Mouse (Mus musculus) forebrain, embryonic 11.5 days (tissue): ENCODE results near the gene Ap1m2. TPM values are rescaled to one million over a fixed set of nuclear protein-coding genes. Genes with fewer than 3 reads are reported as not detected.
A peak's percentile ranks its signal among the peaks of the same experiment; 100 is the strongest.

Experiments used
- ATAC-seq: fragments of 200-750 bp; cut with Nextera tagmentation; replicated peaks from 2 replicates; pipeline ENCODE4 v1.8.0; 2017; ENCODE audit warnings: moderate TSS enrichment; ENCODE audit not compliant: low FRiP score
- DNase-seq: peaks from one replicate; pipeline ENCODE4 v3.0.0-alpha.2; 2017; ENCODE audit warnings: low spot score
- H3K27ac ChIP-seq: fragments of 300-500 bp; sonication (generic); 2 replicates; pipeline ENCODE4 v1.5.1; 2014; ENCODE audit warnings: low read depth, low read length
- H3K27me3 ChIP-seq: fragments of 300-500 bp; sonication (generic); 2 replicates; pipeline ENCODE4 v1.6.1; 2014; ENCODE audit warnings: mild to moderate bottlenecking, low read length, mixed read lengths; ENCODE audit not compliant: control insufficient read depth, insufficient read depth
- H3K36me3 ChIP-seq: fragments of 300-500 bp; sonication (generic); 2 replicates; pipeline ENCODE4 v1.6.1; 2014; ENCODE audit warnings: mild to moderate bottlenecking, low read length, moderate library complexity, mixed read lengths; ENCODE audit not compliant: control insufficient read depth, insufficient read depth
- H3K4me1 ChIP-seq: fragments of 300-500 bp; sonication (generic); replicated peaks from 2 replicates; pipeline ENCODE4 v1.6.1; 2014; ENCODE audit warnings: low read length, mixed read lengths; ENCODE audit not compliant: control insufficient read depth, insufficient read depth
- H3K4me2 ChIP-seq: fragments of 300-500 bp; sonication (generic); 2 replicates; pipeline ENCODE4 v1.6.1; 2014; ENCODE audit warnings: low read depth, mild to moderate bottlenecking, low read length, moderate library complexity, mixed read lengths; ENCODE audit not compliant: severe bottlenecking
- H3K4me3 ChIP-seq: fragments of 300-500 bp; sonication (generic); 2 replicates; pipeline ENCODE4 v1.5.1; 2014; ENCODE audit warnings: low read depth, low read length
- H3K9ac ChIP-seq: fragments of 300-500 bp; sonication (generic); 2 replicates; pipeline ENCODE4 v1.6.1; 2014; ENCODE audit warnings: low read length
- H3K9me3 ChIP-seq: fragments of 300-500 bp; sonication (generic); 2 replicates; pipeline ENCODE4 v1.6.1; 2016; ENCODE audit warnings: low read length, mixed read lengths; ENCODE audit not compliant: control insufficient read depth
- WGBS: fragments of 180-500 bp; shearing (Covaris S2); extraction: QIAGEN DNeasy Blood & Tissue Kit; methylation state at CpG from one replicate; pipeline ENCODE4 v1.1.7; 2014; 5-methylcytosine and 5-hydroxymethylcytosine counted together
- polyA plus RNA-seq: library from polyadenylated mRNA; unstranded; fragments of >200 nt; fragmentation: Nextera tagmentation; extraction: Ambion mirVana; gene quantifications from 2 replicates; pipeline ENCODE4 v1.2.1, GENCODE M21; 2014

Gene Ap1m2
- polyA plus RNA-seq, 1 experiment from 2014 or later, result 2.6 TPM

DNA sequence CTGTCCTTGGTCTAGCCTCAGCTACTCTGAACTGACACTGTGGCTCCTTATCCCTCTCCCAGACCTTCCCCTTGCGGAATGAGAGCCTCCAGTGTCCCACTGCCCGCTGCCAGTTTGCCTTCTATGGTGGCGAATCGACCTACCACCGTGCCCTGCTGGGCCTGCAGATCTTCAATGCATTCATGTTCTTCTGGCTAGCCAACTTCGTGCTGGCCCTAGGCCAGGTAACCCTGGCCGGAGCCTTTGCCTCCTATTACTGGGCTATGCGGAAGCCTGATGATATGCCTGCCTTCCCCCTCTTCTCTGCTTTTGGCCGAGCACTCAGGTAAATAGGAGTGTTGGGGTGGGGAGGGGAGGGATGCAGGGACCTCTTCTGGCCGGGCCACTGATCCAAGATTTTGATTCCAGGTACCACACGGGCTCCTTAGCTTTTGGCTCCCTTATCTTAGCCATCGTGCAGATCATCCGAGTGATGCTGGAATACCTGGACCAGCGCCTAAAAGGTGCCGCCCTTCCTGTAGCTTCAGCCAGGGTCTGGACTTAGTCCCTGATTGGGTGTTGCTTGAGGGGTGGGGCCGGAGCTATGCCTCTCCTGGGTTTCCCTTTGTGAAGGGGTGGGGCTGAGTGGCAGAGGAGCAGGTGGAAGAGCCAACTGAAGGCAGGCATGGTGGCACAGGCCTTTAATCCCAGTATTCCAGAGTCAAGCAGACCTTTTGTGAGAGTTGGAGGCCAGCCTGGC lies 34.7 kb upstream of the Ap1m2 start:
- no peak for DNase-seq
- 70% methylated on average over 16 of the region's 16 CpGs for WGBS
- H3K36me3 ChIP-seq, result no peaks in the 10 kb centered on the region; the same call in none of the 2 replicates

DNA sequence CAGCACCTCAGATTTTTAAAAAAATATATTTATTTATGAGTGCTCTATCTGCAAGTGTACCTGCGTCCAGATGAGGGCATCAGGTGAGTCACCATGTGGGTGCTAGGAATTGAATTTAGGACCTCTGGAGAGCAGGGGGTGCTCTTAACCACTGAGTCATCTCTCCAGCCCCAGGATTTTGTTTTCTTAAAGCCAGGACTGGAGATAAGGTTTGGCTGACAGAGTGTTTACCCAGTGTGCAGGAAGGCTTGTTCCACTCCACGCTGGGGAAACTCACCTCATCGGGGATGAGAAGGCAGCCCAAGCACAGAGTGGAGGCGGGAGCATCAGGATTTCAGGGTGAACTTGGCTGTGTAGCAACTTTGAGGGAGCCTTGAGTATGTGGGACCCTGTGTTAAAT lies 28.3 kb upstream of the Ap1m2 start:
- Histone ChIP-seq H3K4me1 (no peaks in the 10 kb centered on the region), H3K9ac (no peak overlapping the region), H3K27me3 (no peaks in the 10 kb centered on the region), H3K9me3 (no peaks in the 10 kb centered on the region), H3K36me3 (no peaks in the 10 kb centered on the region), H3K27ac (no peak overlapping the region), H3K4me2 (no peak overlapping the region), H3K4me3 (no peak overlapping the region)
- WGBS, result 85% methylated on average over 4 of the region's 4 CpGs
- DNase-seq (no peak), ATAC-seq (no peak)

More for the DNA sequence above, 34.7 kb upstream of the Ap1m2 start:
- Histone ChIP-seq H3K4me2 (no peak overlapping the region), H3K9me3 (no peaks in the 10 kb centered on the region), H3K4me1 (no peaks in the 10 kb centered on the region), H3K9ac (no peak overlapping the region), H3K27me3 (no peaks in the 10 kb centered on the region), H3K27ac (no peak overlapping the region), H3K4me3 (no peak overlapping the region)
- no peak for ATAC-seq

DNA sequence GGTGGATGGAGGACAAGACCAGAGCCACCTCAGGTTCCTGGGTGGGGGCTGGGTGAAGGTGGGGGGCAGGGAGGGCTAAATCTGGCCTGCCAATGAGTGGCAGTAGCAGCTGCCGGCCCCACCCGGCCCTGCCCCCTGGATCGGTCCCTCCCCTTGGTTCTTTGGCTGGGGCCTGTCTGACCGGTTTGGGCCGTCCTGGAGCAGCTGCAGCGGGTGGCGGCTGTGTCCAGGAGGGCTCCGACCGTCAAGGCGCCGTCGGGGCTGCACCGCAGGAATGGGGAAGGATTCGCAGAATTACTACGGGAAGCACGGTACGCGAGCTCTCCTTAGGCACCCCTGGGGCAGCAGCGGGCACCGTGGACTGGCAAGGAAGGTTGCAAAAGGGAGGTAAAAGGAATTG lies 25.5 kb upstream of the Ap1m2 start:
- Histone ChIP-seq H3K27me3 (no peaks in the 10 kb centered on the region), H3K4me2 (no peak overlapping the region), H3K36me3 (no peaks in the 10 kb centered on the region), H3K4me1 (no peaks in the 10 kb centered on the region), H3K9me3 (no peaks in the 10 kb centered on the region), H3K9ac (no peak overlapping the region), H3K4me3 (no peak overlapping the region), H3K27ac (no peak overlapping the region)
- 14% methylated on average over 19 of the region's 20 CpGs for WGBS
- ATAC-seq (no peak), DNase-seq (no peak)

DNA sequence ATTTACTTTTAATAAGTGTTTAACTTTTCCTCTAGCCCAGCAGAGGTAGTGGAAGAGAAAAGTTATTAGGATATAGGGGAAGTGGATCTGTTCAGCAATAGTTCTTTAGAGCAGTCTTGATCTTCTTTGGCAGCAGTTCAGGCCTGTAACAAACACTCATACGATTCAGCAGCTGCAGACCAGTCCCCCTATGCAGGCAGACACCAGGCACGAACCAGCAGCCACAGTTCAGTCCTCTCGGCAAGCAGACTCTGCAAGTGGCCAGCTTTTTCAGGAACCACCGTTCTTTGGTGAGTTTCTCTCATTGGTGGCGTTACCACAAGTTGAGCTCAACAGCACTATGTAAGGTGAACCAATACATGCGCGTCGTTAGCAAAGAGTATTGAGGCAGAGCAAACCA lies 24.4 kb upstream of the Ap1m2 start:
- no peak overlapping the region for H3K9ac ChIP-seq
- H3K36me3 ChIP-seq, result no peaks in the 10 kb centered on the region
- no peak overlapping the region for H3K4me3 ChIP-seq
- ATAC-seq (no peak), DNase-seq (no peak)
- H3K27me3 ChIP-seq, result no peaks in the 10 kb centered on the region
- no peak overlapping the region for H3K27ac ChIP-seq
- 85% methylated on average over 8 of the region's 8 CpGs for WGBS
- no peaks in the 10 kb centered on the region for H3K4me1 ChIP-seq
- H3K9me3 ChIP-seq, result no peaks in the 10 kb centered on the region
- H3K4me2 ChIP-seq, result no peak overlapping the region

DNA sequence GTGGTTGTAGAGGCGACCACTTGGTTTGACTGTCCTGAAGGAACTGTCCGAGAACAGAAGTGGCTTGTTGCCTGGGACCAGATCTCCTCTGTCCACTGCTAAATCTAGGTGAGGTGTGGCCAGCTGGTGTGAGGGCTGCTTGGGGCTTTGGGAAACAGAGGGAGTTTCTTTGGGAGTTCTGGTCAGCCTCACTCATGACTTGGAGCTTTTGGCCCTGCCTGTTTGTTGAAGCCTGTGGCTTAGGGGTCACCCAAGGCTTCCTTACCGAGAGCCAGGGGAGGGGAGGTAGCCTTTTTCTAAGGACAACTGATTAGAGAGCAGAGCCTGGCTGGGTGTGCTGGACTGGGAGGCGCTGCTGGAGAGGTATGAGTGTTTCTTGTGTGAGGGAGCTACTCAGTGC lies 23.3 kb upstream of the Ap1m2 start:
- WGBS, result 80% methylated on average over 4 of the region's 4 CpGs
- Histone ChIP-seq H3K4me3 (no peak overlapping the region), H3K4me2 (no peak overlapping the region), H3K36me3 (no peaks in the 10 kb centered on the region), H3K27ac (no peak overlapping the region), H3K27me3 (no peaks in the 10 kb centered on the region), H3K9ac (no peak overlapping the region), H3K9me3 (no peaks in the 10 kb centered on the region), H3K4me1 (no peaks in the 10 kb centered on the region)
- DNase-seq, result no peak
- ATAC-seq, result no peak

DNA sequence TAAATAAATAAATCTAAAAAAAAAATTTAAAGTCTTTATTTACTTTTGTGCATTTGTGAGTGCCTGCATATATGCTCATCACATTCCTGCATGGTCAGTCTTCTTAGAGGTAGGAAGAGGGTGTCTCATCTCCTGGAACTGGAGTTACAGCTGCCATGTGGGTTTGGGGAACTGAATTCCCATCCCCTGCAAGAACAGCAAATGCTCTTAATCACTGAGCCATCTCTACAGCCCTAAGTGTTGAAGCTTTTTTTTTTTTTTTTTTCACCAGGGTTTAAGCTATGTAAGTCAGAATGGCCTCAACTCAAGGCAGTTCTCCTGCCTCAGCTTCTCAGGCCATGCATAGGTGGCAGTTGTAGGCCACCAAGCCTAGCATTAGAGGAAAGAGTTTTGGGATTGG lies 22.6 kb upstream of the Ap1m2 start:
- H3K9me3 ChIP-seq, result no peaks in the 10 kb centered on the region
- H3K27me3 ChIP-seq, result no peaks in the 10 kb centered on the region
- no peak for ATAC-seq
- no peaks in the 10 kb centered on the region for H3K4me1 ChIP-seq
- no peaks in the 10 kb centered on the region for H3K36me3 ChIP-seq
- H3K4me3 ChIP-seq, result no peak overlapping the region
- H3K4me2 ChIP-seq, result no peak overlapping the region
- no peak for DNase-seq
- no peak overlapping the region for H3K27ac ChIP-seq
- no peak overlapping the region for H3K9ac ChIP-seq

DNA sequence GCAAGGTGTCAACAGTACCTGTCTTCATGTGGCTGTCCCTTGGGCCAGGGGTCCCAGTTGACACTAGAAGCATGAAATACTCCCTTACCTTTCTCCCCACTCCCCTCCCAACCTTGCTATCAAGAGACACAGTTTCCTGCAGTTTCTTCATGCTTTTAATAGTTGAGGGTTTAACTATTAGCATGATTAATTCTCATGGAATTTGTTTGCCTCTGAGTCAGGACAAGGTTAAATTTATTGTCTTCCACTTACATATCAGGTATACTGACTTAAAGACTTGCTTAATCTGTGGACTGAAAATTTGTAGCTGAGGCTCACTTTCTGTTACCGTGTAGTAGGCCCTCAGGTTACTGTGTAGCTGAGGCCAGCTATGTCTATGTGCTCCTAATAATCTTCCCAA lies 21.4 kb upstream of the Ap1m2 start:
- H3K27ac ChIP-seq, result no peak overlapping the region
- H3K27me3 ChIP-seq, result no peaks in the 10 kb centered on the region
- no peaks in the 10 kb centered on the region for H3K9me3 ChIP-seq
- WGBS, result 100% methylated on average over 1 of the region's 1 CpGs
- H3K4me2 ChIP-seq, result no peak overlapping the region
- ATAC-seq, result no peak
- no peaks in the 10 kb centered on the region for H3K36me3 ChIP-seq
- no peak for DNase-seq
- no peak overlapping the region for H3K4me3 ChIP-seq
- no peaks in the 10 kb centered on the region for H3K4me1 ChIP-seq
- no peak overlapping the region for H3K9ac ChIP-seq

DNA sequence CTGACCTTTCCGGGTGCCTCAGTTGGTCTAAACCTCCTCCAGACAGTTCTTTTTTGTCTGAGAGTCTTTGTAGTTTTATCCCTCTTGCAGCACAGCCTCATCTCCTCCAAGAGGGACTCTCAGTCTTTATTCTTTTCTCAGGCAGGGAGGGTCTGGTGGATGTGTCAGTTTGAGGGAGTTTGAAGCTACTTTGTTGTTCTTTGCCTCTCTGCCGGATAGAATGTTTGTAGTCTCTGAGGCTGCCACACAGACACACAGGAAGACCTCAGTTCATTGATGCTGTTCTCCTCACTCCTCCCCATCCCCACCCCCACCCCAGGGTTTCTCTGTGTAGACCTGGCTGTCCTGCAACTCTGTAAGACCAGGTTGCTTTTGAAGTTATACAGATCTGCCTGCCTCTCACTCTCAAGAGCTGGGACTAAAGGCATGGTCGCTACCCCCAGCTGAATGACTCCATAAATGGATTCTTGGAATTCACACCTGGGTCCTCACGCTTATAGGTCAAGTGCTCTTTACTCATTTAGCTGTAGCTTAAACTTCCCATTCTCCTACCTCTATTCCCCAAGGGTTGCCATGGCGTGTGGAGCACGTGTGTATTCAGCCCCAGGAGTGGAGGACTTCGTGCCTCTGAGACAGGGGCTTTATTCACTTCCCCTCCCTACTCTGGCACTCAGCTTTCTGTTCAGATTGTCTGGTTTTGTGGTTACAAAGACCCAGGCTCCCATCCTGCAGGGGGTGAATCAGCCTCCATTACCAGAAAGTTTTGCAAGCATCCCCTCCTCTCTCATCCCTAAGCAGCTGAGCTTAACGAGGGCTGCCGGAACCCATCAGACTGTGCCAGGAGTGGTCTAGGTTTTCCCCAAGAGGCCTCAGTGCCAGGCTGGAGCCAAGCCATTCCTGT lies 20.3 kb upstream of the Ap1m2 start:
- H3K9me3 ChIP-seq, result no peaks in the 10 kb centered on the region
- no peaks in the 10 kb centered on the region for H3K27me3 ChIP-seq
- ATAC-seq, result no peak
- H3K9ac ChIP-seq, result peak overlapping the region; percentile 20; the same call in 1 of the 2 replicates
- H3K4me3 ChIP-seq, result no peak overlapping the region
- H3K4me2 ChIP-seq, result no peak overlapping the region
- 35% methylated on average over 9 of the region's 9 CpGs for WGBS
- no peaks in the 10 kb centered on the region for H3K4me1 ChIP-seq
- H3K36me3 ChIP-seq, result no peaks in the 10 kb centered on the region
- no peak for DNase-seq
- H3K27ac ChIP-seq, result no peak overlapping the region
